Mouse (Mus musculus) neural tube, embryonic 13.5 days (tissue): ENCODE measurements at regions not wholly inside any gene's neighbourhood (a gene's known extent, or its start where the extent isn't known, plus 50 kb on each side); places are given as distances from the start of the nearest gene placed in this dataset.

Source experiments
- ATAC-seq: fragments of 200-750 bp; cut with Nextera tagmentation; 2 replicates; pipeline ENCODE4 v1.8.0; 2017; ENCODE audit warnings: low read depth, mild to moderate bottlenecking, moderate TSS enrichment, moderate library complexity
- H3K27ac ChIP-seq: fragments of 300-500 bp; sonication (generic); replicated peaks from 2 replicates; pipeline ENCODE4 v1.5.1; 2015; ENCODE audit warnings: moderate library complexity, mild to moderate bottlenecking, inconsistent platforms
- H3K27me3 ChIP-seq: fragments of 300-500 bp; sonication (generic); 2 replicates; pipeline ENCODE4 v1.6.1; 2015; ENCODE audit warnings: mild to moderate bottlenecking, inconsistent platforms
- H3K36me3 ChIP-seq: fragments of 300-500 bp; sonication (generic); 2 replicates; pipeline ENCODE4 v1.6.1; 2015; ENCODE audit warnings: mild to moderate bottlenecking, inconsistent platforms
- H3K4me1 ChIP-seq: fragments of 300-500 bp; sonication (generic); replicated peaks from 2 replicates; pipeline ENCODE4 v1.6.1; 2015; ENCODE audit warnings: inconsistent platforms
- H3K4me2 ChIP-seq: fragments of 300-500 bp; sonication (generic); 2 replicates; pipeline ENCODE4 v1.6.1; 2015; ENCODE audit warnings: inconsistent platforms, mild to moderate bottlenecking, moderate library complexity
- H3K4me3 ChIP-seq: fragments of 300-500 bp; sonication (generic); 2 replicates; pipeline ENCODE4 v1.5.1; 2015; ENCODE audit warnings: mild to moderate bottlenecking, inconsistent platforms
- H3K9ac ChIP-seq: fragments of 300-500 bp; sonication (generic); 2 replicates; pipeline ENCODE4 v1.6.1; 2015; ENCODE audit warnings: moderate library complexity, mild to moderate bottlenecking, inconsistent platforms
- H3K9me3 ChIP-seq: fragments of 300-500 bp; sonication (generic); 2 replicates; pipeline ENCODE4 v1.6.1; 2016; ENCODE audit warnings: inconsistent platforms
- WGBS: fragments of 180-500 bp; shearing (Covaris S2); methylation state at CpG from one replicate; pipeline ENCODE4 v1.1.7; 2015; 5-methylcytosine and 5-hydroxymethylcytosine counted together

DNA sequence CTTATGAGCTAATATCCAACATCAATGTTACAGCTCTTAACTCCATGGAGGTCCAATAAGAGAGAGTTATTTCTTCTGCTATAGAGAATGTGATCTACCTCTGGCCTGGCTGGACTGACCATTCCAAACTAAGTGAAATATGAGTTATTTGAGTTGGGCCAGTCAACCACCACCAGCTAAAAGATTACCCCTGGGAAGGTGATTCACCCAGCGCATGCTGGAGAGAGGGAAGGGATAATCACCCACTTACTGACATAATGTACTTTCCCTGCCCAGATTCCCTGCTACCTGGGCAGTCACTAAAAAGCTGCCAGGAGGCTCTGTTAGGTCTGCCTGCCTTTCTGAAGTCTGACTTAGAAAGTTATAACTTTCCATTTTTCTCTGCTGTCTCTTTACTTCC is 216.8 kb downstream of the Hhipl2 start:
- ATAC-seq: no peak
- Histone ChIP-seq H3K4me1 (no peaks in the 10 kb centered on the region), H3K27me3 (no peaks in the 10 kb centered on the region), H3K4me3 (no peak overlapping the region), H3K4me2 (no peak overlapping the region), H3K9ac (no peak overlapping the region), H3K27ac (no peak overlapping the region), H3K9me3 (no peaks in the 10 kb centered on the region), H3K36me3 (no peaks in the 10 kb centered on the region)
- 91% methylated on average over 1 of the region's 1 CpGs for WGBS

- Histone ChIP-seq H3K27me3 (no peaks in the 10 kb centered on the region), H3K4me2 (no peak overlapping the region), H3K4me3 (no peak overlapping the region), H3K9ac (no peak overlapping the region), H3K36me3 (no peaks in the 10 kb centered on the region), H3K27ac (no peak overlapping the region), H3K9me3 (no peaks in the 10 kb centered on the region), H3K4me1 (peaks cover 7% of the 10 kb centered on the region; the same call in 1 of the 2 replicates)
- ATAC-seq: no peak
- WGBS: 74% methylated on average over 8 of the region's 8 CpGs
Measured at GRCm38 (mm10) chr1:183637214-183637613, 219.2 kb downstream of the Hhipl2 start.

DNA sequence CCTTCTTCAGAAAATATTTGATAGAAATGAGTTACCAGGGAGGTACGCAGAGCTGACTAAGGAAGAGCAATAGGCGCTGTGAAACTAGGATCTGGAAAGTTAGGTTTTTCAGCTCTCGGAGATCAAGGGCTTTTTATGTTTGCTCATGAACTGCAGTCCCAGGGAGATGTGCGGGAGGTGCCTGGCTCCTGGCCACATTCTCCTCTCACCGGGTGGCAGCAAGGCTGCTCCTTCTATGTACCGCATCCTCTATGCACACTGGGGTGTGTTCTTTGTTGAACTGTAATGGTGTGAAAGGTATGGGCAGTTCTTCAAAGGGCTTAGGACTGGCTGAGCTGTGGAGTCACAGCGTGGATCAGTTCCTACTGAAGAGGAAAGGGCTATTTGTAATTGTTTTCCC is 221.3 kb downstream of the Hhipl2 start:
- H3K36me3 ChIP-seq: no peaks in the 10 kb centered on the region
- H3K4me3 ChIP-seq: no peak overlapping the region
- no peaks in the 10 kb centered on the region for H3K9me3 ChIP-seq
- ATAC-seq: peak; percentile 40; the same call in 1 of the 2 replicates
- H3K27ac ChIP-seq: peak overlapping the region; percentile 43; the same call in 1 of the 2 replicates
- H3K27me3 ChIP-seq: no peaks in the 10 kb centered on the region
- no peak overlapping the region for H3K9ac ChIP-seq
- 33% methylated on average over 7 of the region's 7 CpGs for WGBS
- H3K4me2 ChIP-seq: no peak overlapping the region
- peaks cover 7% of the 10 kb centered on the region; the same call in 1 of the 2 replicates for H3K4me1 ChIP-seq

- no peak overlapping the region for H3K9ac ChIP-seq
- ATAC-seq: no peak
- no peak overlapping the region for H3K4me3 ChIP-seq
- peaks cover 7% of the 10 kb centered on the region; the same call in 1 of the 2 replicates for H3K4me1 ChIP-seq
- no peaks in the 10 kb centered on the region for H3K27me3 ChIP-seq
- H3K27ac ChIP-seq: 0 out of 2 replicates have a peak overlapping the region, but pooled peaks have one; percentile 43
- 63% methylated on average over 8 of the region's 8 CpGs for WGBS
- no peaks in the 10 kb centered on the region for H3K9me3 ChIP-seq
- H3K36me3 ChIP-seq: no peaks in the 10 kb centered on the region
- no peak overlapping the region for H3K4me2 ChIP-seq
Measured at GRCm38 (mm10) chr1:183640568-183640967, 222.6 kb downstream of the Hhipl2 start.

- H3K9me3 ChIP-seq: no peaks in the 10 kb centered on the region
- H3K4me2 ChIP-seq: no peak overlapping the region
- no peak overlapping the region for H3K4me3 ChIP-seq
- no peaks in the 10 kb centered on the region for H3K27me3 ChIP-seq
- H3K9ac ChIP-seq: no peak overlapping the region
- H3K4me1 ChIP-seq: peaks cover 7% of the 10 kb centered on the region; the same call in 1 of the 2 replicates
- no peak for ATAC-seq
- 65% methylated on average over 2 of the region's 2 CpGs for WGBS
- no peaks in the 10 kb centered on the region for H3K36me3 ChIP-seq
- H3K27ac ChIP-seq: no peak overlapping the region
Measured at GRCm38 (mm10) chr1:183644001-183644400, 226.0 kb downstream of the Hhipl2 start.

GRCm38 (mm10) chr1:183653878-183654277 is 235.9 kb downstream of the Hhipl2 start:
- Histone ChIP-seq H3K36me3 (no peaks in the 10 kb centered on the region), H3K4me3 (no peak overlapping the region), H3K27me3 (no peaks in the 10 kb centered on the region), H3K27ac (no peak overlapping the region), H3K9ac (no peak overlapping the region), H3K9me3 (no peaks in the 10 kb centered on the region), H3K4me1 (no peaks in the 10 kb centered on the region), H3K4me2 (no peak overlapping the region)
- WGBS: 81% methylated on average over 6 of the region's 6 CpGs
- ATAC-seq: no peak

GRCm38 (mm10) chr1:183657043-183657442 is 239.0 kb downstream of the Hhipl2 start:
- Histone ChIP-seq H3K9ac (no peak overlapping the region), H3K9me3 (no peaks in the 10 kb centered on the region), H3K4me2 (no peak overlapping the region), H3K27me3 (no peaks in the 10 kb centered on the region), H3K36me3 (no peaks in the 10 kb centered on the region), H3K4me1 (no peaks in the 10 kb centered on the region), H3K4me3 (no peak overlapping the region), H3K27ac (no peak overlapping the region)
- no peak for ATAC-seq
- WGBS: 62% methylated on average over 5 of the region's 5 CpGs

DNA sequence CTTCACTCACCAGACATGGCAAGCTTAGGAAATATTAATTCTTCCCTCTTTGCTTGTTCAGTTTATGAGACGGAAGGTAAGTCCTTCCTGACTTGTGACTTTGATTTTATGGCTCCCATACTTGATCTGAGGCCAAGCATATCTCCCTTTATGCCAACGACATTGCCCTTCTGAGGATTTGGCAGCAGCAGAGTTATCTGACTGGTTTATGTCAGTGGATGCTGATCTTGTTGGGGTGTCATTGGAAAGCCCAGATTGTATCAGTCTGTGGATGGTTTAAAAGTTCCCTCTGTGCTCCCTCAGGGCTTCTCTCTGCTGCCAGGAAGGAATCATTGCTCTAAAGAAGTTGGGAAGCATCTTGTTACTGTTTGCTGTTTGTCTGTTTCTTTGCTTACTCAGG is 242.5 kb downstream of the Hhipl2 start:
- no peak overlapping the region for H3K4me3 ChIP-seq
- H3K36me3 ChIP-seq: no peaks in the 10 kb centered on the region
- H3K9me3 ChIP-seq: no peaks in the 10 kb centered on the region
- no peaks in the 10 kb centered on the region for H3K27me3 ChIP-seq
- H3K9ac ChIP-seq: no peak overlapping the region
- no peak overlapping the region for H3K4me2 ChIP-seq
- H3K4me1 ChIP-seq: no peaks in the 10 kb centered on the region
- WGBS: 76% methylated on average over 2 of the region's 2 CpGs
- no peak overlapping the region for H3K27ac ChIP-seq
- ATAC-seq: no peak

DNA sequence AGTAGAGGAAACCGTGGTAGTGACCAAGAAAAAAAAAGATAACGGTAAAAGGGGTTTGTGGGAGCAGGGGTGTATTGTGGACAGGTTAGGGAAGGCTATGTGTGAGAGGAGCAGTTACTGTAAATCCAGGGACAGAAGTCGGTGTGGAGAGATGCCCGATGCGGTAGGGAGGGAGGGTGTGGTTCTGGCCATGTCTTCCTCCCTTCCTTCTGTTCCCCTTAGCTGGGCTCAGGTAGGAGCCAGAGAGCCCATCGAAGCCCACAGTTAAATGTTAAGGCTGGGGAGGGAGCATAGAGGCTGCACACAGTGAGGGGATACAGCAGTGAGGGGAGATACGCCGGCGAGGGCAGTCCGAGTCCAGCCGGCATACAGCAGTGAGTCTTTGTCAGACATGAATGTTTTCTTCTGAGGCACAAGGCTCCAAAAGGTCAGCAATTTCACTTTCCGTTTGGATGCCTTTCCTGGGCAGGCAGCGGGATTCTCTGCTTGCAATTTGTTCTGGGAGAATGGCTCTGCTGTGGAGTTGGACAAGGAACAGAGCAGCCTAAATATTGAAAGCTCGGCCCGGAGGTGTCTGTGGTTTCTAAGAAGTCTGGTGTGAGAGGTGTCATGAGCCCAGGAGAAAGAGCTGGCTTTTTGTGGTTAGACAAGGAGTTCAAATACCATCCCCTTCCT is 244.5 kb downstream of the Hhipl2 start:
- Histone ChIP-seq H3K36me3 (no peaks in the 10 kb centered on the region), H3K9ac (no peak overlapping the region), H3K9me3 (0 out of 2 replicates have a peak, but pooled peaks cover 3% of the 10 kb centered on the region), H3K4me3 (no peak overlapping the region), H3K27ac (no peak overlapping the region), H3K4me1 (no peaks in the 10 kb centered on the region), H3K4me2 (no peak overlapping the region), H3K27me3 (no peaks in the 10 kb centered on the region)
- WGBS: 80% methylated on average over 15 of the region's 15 CpGs
- no peak for ATAC-seq

GRCm38 (mm10) chr1:183669271-183669670 is 251.3 kb downstream of the Hhipl2 start:
- Histone ChIP-seq H3K4me1 (peaks cover 14% of the 10 kb centered on the region), H3K9ac (no peak overlapping the region), H3K36me3 (no peaks in the 10 kb centered on the region), H3K27ac (no peak overlapping the region), H3K4me2 (no peak overlapping the region), H3K9me3 (0 out of 2 replicates have a peak, but pooled peaks cover 3% of the 10 kb centered on the region), H3K4me3 (no peak overlapping the region), H3K27me3 (no peaks in the 10 kb centered on the region)
- WGBS: 73% methylated on average over 8 of the region's 8 CpGs
- ATAC-seq: no peak

DNA sequence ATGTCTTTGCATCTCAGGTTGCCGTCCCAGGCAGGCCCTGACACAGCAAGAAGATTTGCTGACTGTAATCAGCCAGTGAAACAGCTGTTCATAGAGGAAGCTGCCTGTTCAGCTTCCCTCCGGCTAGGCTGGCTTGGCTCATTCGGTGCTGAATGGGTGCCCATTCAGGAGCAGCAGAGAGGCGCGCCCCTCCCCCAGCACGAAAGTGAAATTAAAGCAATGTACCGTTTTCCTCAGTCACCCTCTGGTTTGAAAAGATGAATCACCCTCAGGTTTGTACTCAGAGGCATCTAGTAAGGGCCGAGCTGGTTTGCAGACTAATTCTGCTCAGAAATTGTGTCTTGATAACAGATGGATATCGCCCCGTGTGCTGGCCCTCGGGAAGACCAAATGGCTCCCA is 251.7 kb downstream of the Hhipl2 start:
- H3K9me3 ChIP-seq: 0 out of 2 replicates have a peak, but pooled peaks cover 3% of the 10 kb centered on the region
- H3K4me1 ChIP-seq: peaks cover 14% of the 10 kb centered on the region
- H3K27me3 ChIP-seq: no peaks in the 10 kb centered on the region
- WGBS: 59% methylated on average over 11 of the region's 11 CpGs
- peak overlapping the region; percentile 11; the same call in 1 of the 2 replicates for H3K4me2 ChIP-seq
- ATAC-seq: peak; percentile 47; the same call in 1 of the 2 replicates
- H3K4me3 ChIP-seq: no peak overlapping the region
- H3K36me3 ChIP-seq: no peaks in the 10 kb centered on the region
- no peak overlapping the region for H3K9ac ChIP-seq
- no peak overlapping the region for H3K27ac ChIP-seq

DNA sequence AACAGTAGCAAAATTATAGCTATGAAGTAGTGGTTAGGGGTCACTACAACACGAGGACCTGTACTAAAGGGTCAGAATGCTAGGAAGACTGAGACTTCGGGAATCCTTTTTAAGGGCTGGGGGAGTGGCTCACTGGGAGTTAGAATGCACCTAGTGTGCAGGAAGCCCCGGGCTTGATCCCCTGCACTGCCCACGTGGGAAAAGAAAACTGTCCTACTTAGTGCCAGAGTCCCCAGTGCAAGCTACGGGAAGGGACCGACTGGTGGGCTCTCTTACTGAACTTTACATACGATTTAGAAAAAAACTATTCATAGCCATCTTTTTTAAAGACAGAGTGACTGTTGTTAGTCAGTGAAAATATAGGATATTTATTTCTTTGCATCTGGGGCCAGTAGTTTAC is 252.5 kb downstream of the Hhipl2 start:
- WGBS: 78% methylated on average over 7 of the region's 7 CpGs
- Histone ChIP-seq H3K27ac (no peak overlapping the region), H3K36me3 (no peaks in the 10 kb centered on the region), H3K4me1 (peaks cover 14% of the 10 kb centered on the region), H3K9ac (no peak overlapping the region), H3K4me2 (no peak overlapping the region), H3K4me3 (no peak overlapping the region), H3K9me3 (0 out of 2 replicates have a peak, but pooled peaks cover 3% of the 10 kb centered on the region), H3K27me3 (no peaks in the 10 kb centered on the region)
- ATAC-seq: no peak

GRCm38 (mm10) chr1:183671541-183671940 is 253.5 kb downstream of the Hhipl2 start:
- Histone ChIP-seq H3K27ac (no peak overlapping the region), H3K9ac (no peak overlapping the region), H3K4me1 (peaks cover 14% of the 10 kb centered on the region), H3K9me3 (0 out of 2 replicates have a peak, but pooled peaks cover 3% of the 10 kb centered on the region), H3K36me3 (no peaks in the 10 kb centered on the region), H3K27me3 (no peaks in the 10 kb centered on the region), H3K4me2 (no peak overlapping the region), H3K4me3 (no peak overlapping the region)
- 72% methylated on average over 4 of the region's 4 CpGs for WGBS
- ATAC-seq: no peak
